Mouse (Mus musculus) intestine, embryonic 16.5 days (tissue): ENCODE results near the gene Aldh18a1. TPM values are rescaled to one million over a fixed set of nuclear protein-coding genes. Genes with fewer than 3 reads are reported as not detected.
A peak's percentile ranks its signal among the peaks of the same experiment; 100 is the strongest.
"Not testable (repeated sequence)": the region's sequence is repeated elsewhere in the genome, so short reads cannot be mapped to it uniquely, and the experiment has no call there.

Experiments used
- ATAC-seq: fragments of 200-750 bp; cut with Nextera tagmentation; 2 replicates; pipeline ENCODE4 v1.8.0; 2017; ENCODE audit warnings: moderate TSS enrichment, moderate library complexity
- H3K27ac ChIP-seq: fragments of 300-500 bp; sonication (generic); 2 replicates; pipeline ENCODE4 v1.5.1; 2014; ENCODE audit warnings: mild to moderate bottlenecking, low read length
- H3K27me3 ChIP-seq: fragments of 300-500 bp; sonication (generic); replicated peaks from 2 replicates; pipeline ENCODE4 v1.6.1; 2014; ENCODE audit warnings: low read length, control low read depth, mixed read lengths; ENCODE audit not compliant: control insufficient read depth, insufficient read depth
- H3K36me3 ChIP-seq: fragments of 300-500 bp; sonication (generic); 2 replicates; pipeline ENCODE4 v1.6.1; 2014; ENCODE audit warnings: low read length, control low read depth; ENCODE audit not compliant: control insufficient read depth, insufficient read depth
- H3K4me1 ChIP-seq: fragments of 300-500 bp; sonication (generic); 2 replicates; pipeline ENCODE4 v1.6.1; 2014; ENCODE audit warnings: low read length, control low read depth, mixed read lengths; ENCODE audit not compliant: control insufficient read depth, insufficient read depth
- H3K4me2 ChIP-seq: fragments of 300-500 bp; sonication (generic); 2 replicates; pipeline ENCODE4 v1.6.1; 2014; ENCODE audit warnings: low read depth, low read length, control low read depth
- H3K4me3 ChIP-seq: fragments of 300-500 bp; sonication (generic); 2 replicates; pipeline ENCODE4 v1.5.1; 2014; ENCODE audit warnings: mild to moderate bottlenecking, low read length
- H3K9ac ChIP-seq: fragments of 300-500 bp; sonication (generic); 2 replicates; pipeline ENCODE4 v1.6.1; 2014; ENCODE audit warnings: low read depth, low read length
- H3K9me3 ChIP-seq: fragments of 300-500 bp; sonication (generic); 2 replicates; pipeline ENCODE4 v1.6.1; 2016; ENCODE audit warnings: low read length, control low read depth; ENCODE audit not compliant: control insufficient read depth
- WGBS: fragments of 180-500 bp; shearing (Covaris S2); extraction: QIAGEN DNeasy Blood & Tissue Kit; methylation state at CpG from one replicate; pipeline ENCODE4 v1.1.7; 2014; 5-methylcytosine and 5-hydroxymethylcytosine counted together
- polyA plus RNA-seq: library from polyadenylated mRNA; unstranded; fragments of >200 nt; fragmentation: Nextera tagmentation; extraction: Ambion mirVana; gene quantifications from 2 replicates; pipeline ENCODE4 v1.2.1, GENCODE M21; 2015

Gene Aldh18a1
- polyA plus RNA-seq, 1 experiment from 2014 or later: 299 TPM

- Histone ChIP-seq H3K36me3 (peaks cover 59% of the 10 kb centered on the region), H3K4me3 (no peak overlapping the region), H3K27me3 (no peaks in the 10 kb centered on the region), H3K4me2 (no peak overlapping the region), H3K9ac (no peak overlapping the region), H3K27ac (no peak overlapping the region), H3K4me1 (no peaks in the 10 kb centered on the region), H3K9me3 (0 out of 2 replicates have a peak, but pooled peaks cover 8% of the 10 kb centered on the region)
- WGBS: 94% methylated on average over 3 of the region's 3 CpGs
- no peak for ATAC-seq
Observed at GRCm38 (mm10) chr19:40567616-40568015, 20.6 kb downstream of the Aldh18a1 start.

- H3K27ac ChIP-seq: peak overlapping the region; percentile 70
- WGBS: 69% methylated on average over 10 of the region's 10 CpGs
- H3K27me3 ChIP-seq: no peaks in the 10 kb centered on the region
- no peak overlapping the region for H3K4me3 ChIP-seq
- H3K4me2 ChIP-seq: no peak overlapping the region
- H3K9ac ChIP-seq: no peak overlapping the region
- ATAC-seq: peak; percentile 85
- H3K9me3 ChIP-seq: no peaks in the 10 kb centered on the region
- H3K36me3 ChIP-seq: peaks cover 40% of the 10 kb centered on the region
- H3K4me1 ChIP-seq: no peaks in the 10 kb centered on the region
Observed at GRCm38 (mm10) chr19:40563880-40564645, 24.2 kb downstream of the Aldh18a1 start.

GRCm38 (mm10) chr19:40561521-40561920 lies 26.7 kb downstream of the Aldh18a1 start:
- not testable (repeated sequence) for H3K4me2 ChIP-seq, H3K27ac ChIP-seq, H3K9me3 ChIP-seq, H3K27me3 ChIP-seq, H3K4me1 ChIP-seq, H3K4me3 ChIP-seq, ATAC-seq, H3K9ac ChIP-seq
- H3K36me3 ChIP-seq: peaks cover 43% of the 10 kb centered on the region
- 60% methylated on average over 11 of the region's 31 CpGs for WGBS

- H3K36me3 ChIP-seq: peaks cover 23% of the 10 kb centered on the region
- no peak for ATAC-seq
- H3K9me3 ChIP-seq: no peaks in the 10 kb centered on the region
- H3K4me1 ChIP-seq: peaks cover 12% of the 10 kb centered on the region; the same call in 1 of the 2 replicates
- no peak overlapping the region for H3K4me2 ChIP-seq
- H3K4me3 ChIP-seq: no peak overlapping the region
- no peak overlapping the region for H3K27ac ChIP-seq
- H3K27me3 ChIP-seq: no peaks in the 10 kb centered on the region
- 84% methylated on average over 7 of the region's 7 CpGs for WGBS
- H3K9ac ChIP-seq: no peak overlapping the region
Observed at GRCm38 (mm10) chr19:40556029-40556428, 32.2 kb downstream of the Aldh18a1 start.

DNA sequence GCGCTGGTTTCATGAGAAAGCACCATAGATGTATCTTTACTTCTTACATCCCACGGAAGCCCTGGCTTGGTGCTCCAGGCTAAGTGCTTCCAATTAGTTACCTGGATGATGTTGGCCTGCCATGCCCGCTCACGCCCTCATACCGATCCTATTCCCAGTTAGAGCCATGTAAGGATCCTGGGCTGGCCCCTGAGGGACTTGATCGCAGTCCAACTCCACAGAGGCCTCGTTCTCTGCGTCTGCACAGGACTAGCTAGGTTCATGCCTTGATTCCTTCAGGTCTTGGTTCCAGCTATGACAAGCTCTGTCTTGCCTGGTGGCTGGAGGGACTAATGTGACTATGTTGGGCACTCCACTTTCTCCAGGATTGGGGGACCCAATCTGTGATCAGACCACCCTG lies 33.1 kb downstream of the Aldh18a1 start:
- Histone ChIP-seq H3K9ac (no peak overlapping the region), H3K27me3 (no peaks in the 10 kb centered on the region), H3K4me1 (peaks cover 12% of the 10 kb centered on the region; the same call in 1 of the 2 replicates), H3K4me3 (no peak overlapping the region), H3K27ac (no peak overlapping the region), H3K4me2 (no peak overlapping the region), H3K9me3 (no peaks in the 10 kb centered on the region), H3K36me3 (peaks cover 26% of the 10 kb centered on the region)
- ATAC-seq: no peak
- 95% methylated on average over 8 of the region's 8 CpGs for WGBS

GRCm38 (mm10) chr19:40554343-40554742 lies 33.9 kb downstream of the Aldh18a1 start:
- Histone ChIP-seq H3K4me2 (no peak overlapping the region), H3K9me3 (no peaks in the 10 kb centered on the region), H3K9ac (no peak overlapping the region), H3K4me1 (peaks cover 12% of the 10 kb centered on the region; the same call in 1 of the 2 replicates), H3K27me3 (no peaks in the 10 kb centered on the region), H3K4me3 (no peak overlapping the region), H3K36me3 (peaks cover 26% of the 10 kb centered on the region), H3K27ac (peak overlapping the region; percentile 66)
- WGBS: 58% methylated on average over 11 of the region's 11 CpGs
- no peak for ATAC-seq

DNA sequence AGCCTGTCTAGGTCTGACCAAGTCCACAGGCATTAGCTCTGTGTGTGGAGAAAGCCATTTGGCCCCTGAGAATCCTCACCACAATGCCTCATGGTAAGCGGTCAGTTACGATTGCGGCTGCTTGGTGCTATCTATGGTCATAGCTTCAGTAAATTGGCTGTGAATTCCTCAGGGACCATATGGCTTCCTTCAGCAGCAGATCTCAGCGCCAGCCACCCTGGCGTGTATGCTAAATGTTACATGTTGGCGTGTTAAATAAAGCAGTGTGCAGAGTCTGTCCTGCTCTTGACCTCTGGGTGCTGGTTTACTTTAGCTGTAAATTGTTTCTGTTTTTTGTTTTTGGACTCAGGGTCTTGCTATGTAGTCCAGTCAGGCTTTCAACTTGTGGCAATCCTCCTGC lies 34.4 kb downstream of the Aldh18a1 start:
- peak; percentile 70 for ATAC-seq
- no peak overlapping the region for H3K4me3 ChIP-seq
- H3K27ac ChIP-seq: peak overlapping the region; percentile 66
- H3K36me3 ChIP-seq: peaks cover 26% of the 10 kb centered on the region
- 66% methylated on average over 6 of the region's 6 CpGs for WGBS
- H3K4me1 ChIP-seq: peaks cover 12% of the 10 kb centered on the region; the same call in 1 of the 2 replicates
- H3K4me2 ChIP-seq: no peak overlapping the region
- no peak overlapping the region for H3K9ac ChIP-seq
- no peaks in the 10 kb centered on the region for H3K9me3 ChIP-seq
- no peaks in the 10 kb centered on the region for H3K27me3 ChIP-seq

- Histone ChIP-seq H3K27me3 (no peaks in the 10 kb centered on the region), H3K4me2 (no peak overlapping the region), H3K9ac (no peak overlapping the region), H3K4me1 (peaks cover 12% of the 10 kb centered on the region; the same call in 1 of the 2 replicates), H3K36me3 (peaks cover 26% of the 10 kb centered on the region), H3K9me3 (no peaks in the 10 kb centered on the region), H3K4me3 (no peak overlapping the region), H3K27ac (peak overlapping the region; percentile 21; the same call in 1 of the 2 replicates)
- no peak for ATAC-seq
- 81% methylated on average over 14 of the region's 14 CpGs for WGBS
Observed at GRCm38 (mm10) chr19:40553014-40553789, 35.1 kb downstream of the Aldh18a1 start.

GRCm38 (mm10) chr19:40549516-40550135 lies 38.6 kb downstream of the Aldh18a1 start:
- Histone ChIP-seq H3K4me1 (peaks cover 5% of the 10 kb centered on the region; the same call in 1 of the 2 replicates), H3K27me3 (no peaks in the 10 kb centered on the region), H3K27ac (peak overlapping the region; percentile 72), H3K36me3 (peaks cover 3% of the 10 kb centered on the region; the same call in 1 of the 2 replicates), H3K9me3 (no peaks in the 10 kb centered on the region), H3K4me2 (no peak overlapping the region), H3K9ac (no peak overlapping the region), H3K4me3 (no peak overlapping the region)
- ATAC-seq: peak; percentile 19; the same call in 1 of the 2 replicates
- 64% methylated on average over 6 of the region's 6 CpGs for WGBS
